Mouse (Mus musculus): ENCODE data around the gene Def8. TPM values are rescaled to one million over a fixed set of nuclear protein-coding genes. Genes with fewer than 3 reads are reported as not detected.

Def8 gene
- polyA plus RNA-seq, 1 experiment from 2014 or later = 34.1 TPM

- Histone ChIP-seq H3K36me3 (ENCODE audit: insufficient read depth) (peaks cover 79% of the 10 kb centered on the region), H3K4me1 (ENCODE audit: insufficient read depth) (no peaks in the 10 kb centered on the region), H3K9ac (no peak overlapping the region), H3K27me3 (ENCODE audit: insufficient read depth, low read length) (no peaks in the 10 kb centered on the region), H3K9me3 (ENCODE audit: low read depth, low read length) (0 out of 2 replicates have a peak, but pooled peaks cover 3% of the 10 kb centered on the region), H3K4me3 (ENCODE audit: low read depth, low read length) (no peak overlapping the region), H3K4me2 (no peak overlapping the region), H3K27ac (ENCODE audit: low read depth) (no peak overlapping the region)
- TF ChIP-seq CTCF (IDR thresholded peaks at IDR 0.05; ENCODE audit: low read depth) = no peak
- 75% methylated on average over 9 of the region's 9 CpGs for WGBS
- DNase-seq (no peak), ATAC-seq (ENCODE audit: insufficient read depth) (no peak)
These were observed 82.4 kb downstream of the Def8 start for GRCm38 (mm10) chr8:123505695-123506094.

- H3K27ac ChIP-seq (ENCODE audit: low read depth) = no peak overlapping the region
- 0 out of 2 replicates have a peak, but pooled peaks cover 3% of the 10 kb centered on the region for H3K9me3 ChIP-seq (ENCODE audit: low read depth, low read length)
- H3K27me3 ChIP-seq (ENCODE audit: insufficient read depth, low read length) = no peaks in the 10 kb centered on the region
- H3K4me3 ChIP-seq (ENCODE audit: low read depth, low read length) = no peak overlapping the region
- peaks cover 64% of the 10 kb centered on the region for H3K36me3 ChIP-seq (ENCODE audit: insufficient read depth)
- no peak overlapping the region for H3K9ac ChIP-seq
- DNase-seq = no peak
- no peak for TF ChIP-seq CTCF (IDR thresholded peaks at IDR 0.05; ENCODE audit: low read depth)
- H3K4me2 ChIP-seq = no peak overlapping the region
- H3K4me1 ChIP-seq (ENCODE audit: insufficient read depth) = no peaks in the 10 kb centered on the region
- 93% methylated on average over 5 of the region's 5 CpGs for WGBS
- no peak for ATAC-seq (ENCODE audit: insufficient read depth)
These were observed 83.8 kb downstream of the Def8 start for GRCm38 (mm10) chr8:123507153-123507552.

GRCm38 (mm10) chr8:123510819-123511218, 87.5 kb downstream of the Def8 start:
- H3K36me3 ChIP-seq (ENCODE audit: insufficient read depth) = peaks cover 28% of the 10 kb centered on the region
- ATAC-seq (ENCODE audit: insufficient read depth) = no peak
- no peaks in the 10 kb centered on the region for H3K9me3 ChIP-seq (ENCODE audit: low read depth, low read length)
- peaks cover 20% of the 10 kb centered on the region; the same call in 1 of the 2 replicates for H3K27me3 ChIP-seq (ENCODE audit: insufficient read depth, low read length)
- 70% methylated on average over 5 of the region's 5 CpGs for WGBS
- no peak for DNase-seq
- H3K9ac ChIP-seq = no peak overlapping the region
- TF ChIP-seq CTCF (IDR thresholded peaks at IDR 0.05; ENCODE audit: low read depth) = no peak
- no peaks in the 10 kb centered on the region for H3K4me1 ChIP-seq (ENCODE audit: insufficient read depth)
- H3K4me2 ChIP-seq = no peak overlapping the region
- no peak overlapping the region for H3K4me3 ChIP-seq (ENCODE audit: low read depth, low read length)
- H3K27ac ChIP-seq (ENCODE audit: low read depth) = no peak overlapping the region

Other genes with a start within 250 kb of the Def8 start
- gene Dpep1, start 237.3 kb upstream of the Def8 start, polyA plus RNA-seq (2014; fragmentation: Nextera tagmentation; extraction: Ambion mirVana) = 1.0 and 1.1 TPM in 2 replicates
- 102 and 108 TPM in 2 replicates for gene Chmp1a, start 210.8 kb upstream of the Def8 start, polyA plus RNA-seq (2014; fragmentation: Nextera tagmentation; extraction: Ambion mirVana)
- 3.1 and 4.8 TPM in 2 replicates for gene Spata33, start 210.7 kb upstream of the Def8 start, polyA plus RNA-seq (2014; fragmentation: Nextera tagmentation; extraction: Ambion mirVana)
- 33.2 and 36.3 TPM in 2 replicates for gene Cdk10, start 198.7 kb upstream of the Def8 start, polyA plus RNA-seq (2014; fragmentation: Nextera tagmentation; extraction: Ambion mirVana)
- gene Spata2l, start 187.3 kb upstream of the Def8 start, polyA plus RNA-seq (2014; fragmentation: Nextera tagmentation; extraction: Ambion mirVana) = 2.3 and 4.1 TPM in 2 replicates
- 19.7 and 26.6 TPM in 2 replicates for gene Zfp276, start 169.3 kb upstream of the Def8 start, polyA plus RNA-seq (2014; fragmentation: Nextera tagmentation; extraction: Ambion mirVana)
- gene Vps9d1, start 169.2 kb upstream of the Def8 start, polyA plus RNA-seq (2014; fragmentation: Nextera tagmentation; extraction: Ambion mirVana) = 25.9 and 28.1 TPM in 2 replicates
- gene Fanca, start 105.0 kb upstream of the Def8 start, polyA plus RNA-seq (2014; fragmentation: Nextera tagmentation; extraction: Ambion mirVana) = 40.0 and 41.6 TPM in 2 replicates
- 1.7 TPM in 2 replicates for gene Spire2, start 90.8 kb upstream of the Def8 start, polyA plus RNA-seq (2014; fragmentation: Nextera tagmentation; extraction: Ambion mirVana)
- gene Tcf25, start 49.8 kb upstream of the Def8 start, polyA plus RNA-seq (2014; fragmentation: Nextera tagmentation; extraction: Ambion mirVana) = 144 and 146 TPM in 2 replicates
- gene Mc1r, start 16.4 kb upstream of the Def8 start, polyA plus RNA-seq (2014; fragmentation: Nextera tagmentation; extraction: Ambion mirVana) = not detected in 2 replicates
- gene Tubb3, start 12.1 kb upstream of the Def8 start, polyA plus RNA-seq (2014; fragmentation: Nextera tagmentation; extraction: Ambion mirVana) = 1.7 and 3.0 TPM in 2 replicates
- 39.4 and 40.9 TPM in 2 replicates for gene Afg3l1, start 54.4 kb downstream of the Def8 start, polyA plus RNA-seq (2014; fragmentation: Nextera tagmentation; extraction: Ambion mirVana)
- 2.2 and 3.4 TPM in 2 replicates for gene Dbndd1, start 91.9 kb downstream of the Def8 start, polyA plus RNA-seq (2014; fragmentation: Nextera tagmentation; extraction: Ambion mirVana)
- 29.8 and 30.6 TPM in 2 replicates for gene Gas8, start 95.3 kb downstream of the Def8 start, polyA plus RNA-seq (2014; fragmentation: Nextera tagmentation; extraction: Ambion mirVana)
- 12.3 and 12.9 TPM in 2 replicates for gene Rhou, start 230.4 kb downstream of the Def8 start, polyA plus RNA-seq (2014; fragmentation: Nextera tagmentation; extraction: Ambion mirVana)